Mouse (Mus musculus): ENCODE results near the gene Thbs2.

The Thbs2 gene

DNA sequence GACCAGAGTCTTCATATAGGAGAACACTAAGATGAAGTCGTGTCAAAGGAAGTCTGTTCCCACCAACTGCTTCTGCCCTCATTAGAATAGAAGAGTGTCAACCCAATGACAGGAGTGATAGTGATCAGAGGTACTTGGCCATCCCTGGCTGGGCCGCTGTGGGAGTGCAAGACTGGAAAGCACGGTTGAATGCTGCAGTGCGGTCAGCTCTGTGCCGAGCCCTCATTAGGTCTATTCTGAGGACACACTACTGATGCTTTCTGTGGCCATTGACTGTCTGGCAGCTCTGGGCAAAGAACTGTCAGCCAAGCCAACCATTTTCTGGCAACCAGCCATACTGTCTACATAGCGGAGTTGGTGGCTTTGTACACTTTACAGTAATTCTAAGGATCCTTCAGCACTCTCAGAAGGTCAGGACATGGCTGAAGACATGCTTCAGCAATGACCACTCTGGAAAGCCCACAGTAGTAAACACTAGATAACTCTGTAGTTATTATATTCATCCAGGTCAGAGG, 2.3 kb upstream of the Thbs2 start:
- DNase-seq (ENCODE audit: low spot score), result no peak

- DNase-seq (ENCODE audit: low spot score), result no peak
These were observed 714 bp downstream of the Thbs2 start for GRCm38 (mm10) chr17:14693048-14693993.

GRCm38 (mm10) chr17:14691901-14692300, 2.1 kb downstream of the Thbs2 start:
- DNase-seq (ENCODE audit: low spot score), result no peak

DNA sequence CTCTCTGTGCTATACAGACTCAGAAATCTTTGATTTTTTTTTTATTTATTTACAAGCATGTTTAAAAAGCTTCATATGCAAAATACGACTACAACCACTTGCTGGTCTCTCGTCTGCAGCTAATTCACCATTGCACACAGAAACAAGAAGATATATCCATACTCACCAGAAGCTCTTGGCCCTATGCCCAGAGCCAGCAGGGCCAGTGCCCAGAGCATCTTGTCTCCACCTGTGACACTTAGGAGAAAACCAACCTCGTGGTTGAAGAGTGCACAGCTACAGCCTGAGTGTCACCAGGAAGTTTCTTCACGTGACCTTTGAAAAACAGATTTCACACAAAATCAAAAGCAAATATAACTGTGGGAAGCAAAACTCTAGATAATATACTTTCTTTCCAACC, 2.8 kb downstream of the Thbs2 start:
- DNase-seq (ENCODE audit: low spot score), result no peak

DNA sequence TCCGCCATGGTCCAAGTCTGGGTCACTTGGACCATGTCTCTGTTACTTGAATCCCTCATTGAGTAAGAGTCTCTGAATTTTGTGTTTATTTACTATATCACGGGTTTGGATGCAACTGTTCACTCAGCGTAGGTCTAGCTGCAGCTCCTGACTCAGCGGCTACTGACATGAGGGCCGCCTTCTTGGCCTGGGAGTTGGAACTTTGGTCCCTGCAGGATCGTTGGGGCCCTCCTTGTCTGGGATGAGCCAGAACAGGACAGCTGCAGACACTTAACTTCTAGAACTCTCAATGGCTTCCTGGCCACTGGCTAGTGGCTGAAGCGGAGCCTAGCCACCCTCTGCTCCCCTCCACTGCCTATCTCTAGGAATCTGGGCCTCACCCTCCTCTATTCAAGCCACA, 11.2 kb downstream of the Thbs2 start:
- DNase-seq (ENCODE audit: low spot score), result no peak

- no peak for DNase-seq (ENCODE audit: low spot score)
These were observed 13.0 kb downstream of the Thbs2 start for GRCm38 (mm10) chr17:14681047-14681446.

- DNase-seq (ENCODE audit: low spot score), result no peak
These were observed 16.8 kb downstream of the Thbs2 start for GRCm38 (mm10) chr17:14677198-14677597.

DNA sequence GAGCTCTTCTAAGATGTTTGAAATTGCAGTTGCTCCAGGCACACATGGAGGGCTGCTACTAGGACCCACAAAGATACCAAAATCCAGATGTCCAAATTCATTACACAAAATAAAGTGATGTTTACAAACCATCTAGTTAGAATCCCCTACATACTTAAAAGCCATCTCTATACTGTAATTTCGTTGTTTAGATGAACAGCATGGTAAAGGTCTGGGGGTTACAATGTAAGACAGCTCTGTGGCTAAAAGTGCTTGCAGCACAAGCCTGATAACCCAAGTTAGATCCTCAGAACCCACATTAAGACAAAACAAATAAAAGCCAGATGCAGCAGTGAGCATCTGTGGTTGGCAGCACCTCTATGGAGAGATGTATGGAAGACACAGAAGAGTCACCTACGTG, 18.5 kb downstream of the Thbs2 start:
- DNase-seq (ENCODE audit: low spot score), result no peak

DNA sequence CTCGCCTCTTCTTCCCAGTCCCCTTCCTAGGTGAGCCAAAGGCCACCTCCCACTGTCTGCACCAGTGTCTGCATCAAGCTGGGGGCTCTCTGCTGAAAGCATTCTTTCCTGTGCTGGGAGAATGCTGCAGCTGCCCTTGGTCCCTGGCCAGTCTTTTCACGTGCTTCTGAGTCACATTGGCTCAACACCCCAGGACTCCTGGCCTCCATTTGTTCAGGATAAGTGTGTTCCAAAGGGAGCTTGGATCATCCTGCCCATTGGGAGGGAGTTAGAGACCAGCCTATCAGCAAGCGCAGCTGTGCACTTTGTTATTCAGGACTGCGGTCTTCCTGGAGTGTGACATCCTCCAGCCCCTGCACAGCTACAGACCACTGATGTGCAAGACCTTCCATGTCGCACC, 21.6 kb downstream of the Thbs2 start:
- DNase-seq (ENCODE audit: low spot score), result peak; percentile 54

DNA sequence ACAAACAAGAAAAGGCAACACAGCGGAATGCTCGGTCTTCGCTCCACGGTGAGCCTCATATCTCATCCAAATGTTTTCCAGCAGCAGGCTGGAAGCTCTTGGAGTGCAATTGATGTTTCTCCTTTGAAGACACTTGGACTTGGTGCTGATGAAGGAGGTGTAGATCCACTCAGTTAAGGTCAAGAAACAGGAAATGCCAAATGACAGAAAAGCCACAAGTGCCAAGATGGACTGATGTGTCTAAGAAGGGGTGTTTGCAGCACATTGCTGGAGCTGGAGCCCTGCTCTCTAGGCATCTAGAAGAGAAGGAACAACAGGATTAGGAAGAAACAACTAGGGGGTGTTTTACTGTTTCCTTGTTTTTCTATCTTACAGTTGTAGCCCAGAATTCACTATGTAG, 26.8 kb downstream of the Thbs2 start:
- DNase-seq (ENCODE audit: low spot score), result no peak

DNA sequence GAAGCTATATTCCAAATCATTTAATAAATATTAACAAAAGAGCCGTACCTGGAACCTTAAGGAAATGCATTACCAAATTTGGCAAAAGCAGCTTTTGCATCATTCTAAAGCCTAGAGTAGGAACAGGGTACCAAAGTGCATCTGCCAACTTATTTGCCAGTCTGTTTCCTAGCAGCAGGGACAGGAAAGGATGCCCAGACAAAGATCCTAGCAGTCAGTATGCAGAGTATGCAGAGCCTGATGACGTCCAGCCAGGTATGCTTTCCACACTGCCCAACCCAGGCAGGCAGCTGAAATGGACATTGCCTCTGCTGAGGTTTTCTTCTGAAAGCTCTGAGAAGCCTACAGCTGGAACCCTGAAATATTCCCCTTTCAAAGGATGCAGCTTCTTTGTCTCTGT, 27.6 kb downstream of the Thbs2 start:
- DNase-seq (ENCODE audit: low spot score), result no peak

DNA sequence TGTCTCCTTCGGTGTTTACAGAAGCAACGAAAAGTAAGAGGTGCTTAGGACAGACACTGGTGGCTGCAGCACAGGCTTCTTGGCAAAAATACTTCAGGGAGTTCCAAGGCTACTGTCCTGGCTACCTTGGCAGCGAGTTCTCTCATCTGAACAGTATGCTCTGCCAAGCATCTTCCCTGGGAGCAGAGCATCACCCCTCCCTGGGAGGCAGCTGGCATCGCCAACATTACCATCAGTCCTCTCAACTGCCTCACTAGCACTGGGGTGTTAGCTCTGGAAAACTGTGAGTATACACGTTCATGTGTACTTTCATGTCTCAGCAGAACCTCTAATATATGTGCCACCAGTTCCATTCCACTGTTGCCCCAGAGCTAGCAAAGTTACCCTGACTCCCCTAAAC, 30.7 kb downstream of the Thbs2 start:
- DNase-seq (ENCODE audit: low spot score), result no peak

- no peak for DNase-seq (ENCODE audit: low spot score)
These were observed 31.6 kb downstream of the Thbs2 start for GRCm38 (mm10) chr17:14662409-14662808.

GRCm38 (mm10) chr17:14659746-14660145, 34.3 kb downstream of the Thbs2 start:
- no peak for DNase-seq (ENCODE audit: low spot score)

GRCm38 (mm10) chr17:14658123-14658522, 35.9 kb downstream of the Thbs2 start:
- no peak for DNase-seq (ENCODE audit: low spot score)

DNA sequence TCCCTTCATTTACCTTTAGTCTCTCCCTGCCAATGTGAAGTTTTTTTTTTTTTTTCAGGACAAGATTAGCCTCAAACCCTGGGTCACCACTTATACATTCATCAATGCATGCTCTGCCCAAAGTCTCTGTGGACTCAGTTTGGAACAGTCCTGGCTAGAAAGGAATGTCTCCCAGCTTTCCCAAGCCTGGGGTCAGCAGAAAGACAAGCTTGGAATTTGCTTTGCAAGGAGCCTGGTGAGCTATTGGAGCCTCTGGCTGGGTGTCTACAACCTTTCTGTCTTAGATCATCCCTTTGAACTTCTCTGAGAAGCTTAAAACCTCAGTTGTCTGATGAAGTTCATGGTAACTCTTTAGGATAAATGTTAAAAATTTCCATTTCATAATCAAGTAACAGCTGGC, 36.9 kb downstream of the Thbs2 start:
- DNase-seq (ENCODE audit: low spot score), result no peak

- DNase-seq (ENCODE audit: low spot score), result no peak
These were observed 39.1 kb downstream of the Thbs2 start for GRCm38 (mm10) chr17:14654981-14655380.

DNA sequence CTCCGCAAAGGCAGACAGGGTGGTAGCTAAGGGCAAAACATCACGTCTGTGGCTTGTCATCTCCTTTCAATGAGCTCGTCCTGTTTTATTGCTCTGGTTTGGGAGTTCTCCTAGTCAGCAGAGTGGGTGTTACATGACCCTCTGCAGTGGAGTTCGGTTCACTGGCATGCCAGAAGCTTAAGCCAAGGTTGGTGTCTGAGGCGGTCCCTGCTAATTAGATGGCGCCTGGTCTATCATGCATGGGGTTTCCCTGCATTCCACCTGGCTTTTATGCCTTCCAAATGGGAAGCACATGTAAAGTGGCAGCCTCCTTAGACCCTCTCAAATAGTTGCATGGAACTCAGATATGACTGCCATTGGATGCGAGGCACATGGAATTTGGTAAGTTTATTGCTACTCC, 42.0 kb downstream of the Thbs2 start:
- no peak for DNase-seq (ENCODE audit: low spot score)

GRCm38 (mm10) chr17:14647996-14648640, 45.9 kb downstream of the Thbs2 start:
- DNase-seq (ENCODE audit: low spot score), result no peak

- DNase-seq (ENCODE audit: low spot score), result no peak
These were observed 50.0 kb downstream of the Thbs2 start for GRCm38 (mm10) chr17:14643996-14644395.

DNA sequence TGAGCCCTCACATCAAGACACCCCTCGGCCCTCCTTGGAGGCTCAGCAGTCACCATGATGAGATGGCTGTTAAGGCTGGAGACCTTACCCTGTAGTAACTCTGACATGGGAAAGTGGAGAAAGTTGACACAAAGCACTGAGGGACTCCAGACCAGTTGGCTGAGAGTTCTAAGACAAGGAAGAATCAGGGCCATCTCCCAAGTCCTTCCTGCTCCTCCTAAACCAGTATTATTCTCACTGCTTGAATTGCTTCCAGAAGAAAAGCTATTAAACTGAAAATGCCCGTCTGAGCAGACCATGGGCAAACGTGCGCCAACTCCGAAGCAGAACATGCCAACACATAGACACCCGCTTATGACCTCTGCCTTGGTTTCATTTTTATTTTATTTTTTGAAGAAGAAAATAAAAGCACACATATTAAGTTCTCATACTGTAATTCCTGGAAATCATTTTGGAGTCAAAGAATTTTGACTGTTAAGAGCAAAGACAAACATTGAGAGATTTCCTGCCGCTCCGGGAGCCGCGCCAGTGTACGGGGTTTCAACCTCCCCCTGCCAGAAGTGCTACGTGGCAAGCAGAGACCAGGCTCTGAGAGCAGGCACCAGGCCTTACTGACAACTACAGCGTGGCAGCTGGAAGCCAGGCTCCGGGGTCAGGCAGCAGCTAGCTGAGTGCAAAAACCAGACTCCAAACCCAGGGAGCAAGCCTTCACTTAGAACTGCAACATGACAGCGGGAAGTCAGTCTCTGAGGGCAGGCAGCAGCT, 53.5 kb downstream of the Thbs2 start:
- peak; percentile 41 for DNase-seq (ENCODE audit: low spot score)

GRCm38 (mm10) chr17:14635546-14636323, 58.3 kb downstream of the Thbs2 start:
- DNase-seq (ENCODE audit: low spot score), result no peak

Data from urinary bladder, postnatal 25 days (tissue).